Mouse (Mus musculus) c-Kit-negative CD71-positive TER-119-positive erythroid progenitor cells, embryonic 14.5 days (primary cell): ENCODE results near the gene Fignl1.

ENCODE experiments used
- DNase-seq: peaks from one replicate; pipeline ENCODE4 v3.0.0-alpha.2; 2013; ENCODE audit warnings: low read depth, low spot score

Fignl1 gene

GRCm38 (mm10) chr11:11832755-11833084, 24.0 kb upstream of the Fignl1 start:
- DNase-seq, result no peak

GRCm38 (mm10) chr11:11831940-11832754, 23.4 kb upstream of the Fignl1 start:
- DNase-seq, result no peak

DNA sequence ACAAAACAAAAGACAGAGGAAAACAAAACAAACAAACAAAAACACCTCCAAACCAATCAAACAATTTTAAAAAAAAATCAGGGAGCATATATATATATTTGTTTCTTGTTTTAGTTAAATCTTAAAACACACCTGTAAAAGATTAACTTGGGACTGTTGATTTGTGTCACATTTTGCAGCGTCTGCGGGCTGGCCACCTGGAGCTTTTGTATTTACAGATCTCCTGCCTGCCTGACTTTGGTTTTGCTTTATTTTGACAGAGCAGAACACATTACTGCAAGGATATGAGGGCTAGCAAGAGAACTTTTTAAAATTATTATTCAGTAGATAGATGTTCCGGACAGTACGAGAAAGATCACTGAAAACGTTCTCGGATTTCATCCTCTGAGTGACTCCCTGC, 22.8 kb upstream of the Fignl1 start:
- no peak for DNase-seq

DNA sequence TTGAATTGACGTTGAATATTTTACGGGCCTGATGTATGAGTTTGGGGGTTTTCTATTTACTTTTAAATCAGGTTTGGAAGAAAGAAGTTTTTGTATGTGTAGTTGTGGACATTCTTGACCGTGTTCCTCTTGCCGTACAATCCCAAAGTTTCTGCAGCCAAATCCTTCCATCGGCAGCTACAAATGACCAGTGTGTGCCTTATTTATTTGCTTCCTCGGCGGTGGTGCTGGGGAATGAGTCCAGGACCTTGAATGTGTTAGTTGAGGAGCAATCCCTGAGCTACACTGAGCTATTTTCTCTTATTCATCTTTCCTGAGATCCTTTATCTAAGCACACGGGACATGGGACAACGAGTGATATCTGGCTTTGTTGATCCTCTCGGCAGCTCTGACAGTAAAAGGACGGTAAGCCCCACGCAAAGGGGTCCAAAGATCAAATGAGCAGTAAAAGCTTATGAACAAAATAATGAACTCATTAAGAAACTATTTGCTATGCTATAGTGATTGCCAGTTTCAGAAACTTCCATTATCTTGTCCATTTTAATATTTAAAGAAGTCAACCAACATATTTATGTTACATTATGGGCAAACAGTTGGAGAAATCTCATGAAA, 22.2 kb upstream of the Fignl1 start:
- no peak for DNase-seq

DNA sequence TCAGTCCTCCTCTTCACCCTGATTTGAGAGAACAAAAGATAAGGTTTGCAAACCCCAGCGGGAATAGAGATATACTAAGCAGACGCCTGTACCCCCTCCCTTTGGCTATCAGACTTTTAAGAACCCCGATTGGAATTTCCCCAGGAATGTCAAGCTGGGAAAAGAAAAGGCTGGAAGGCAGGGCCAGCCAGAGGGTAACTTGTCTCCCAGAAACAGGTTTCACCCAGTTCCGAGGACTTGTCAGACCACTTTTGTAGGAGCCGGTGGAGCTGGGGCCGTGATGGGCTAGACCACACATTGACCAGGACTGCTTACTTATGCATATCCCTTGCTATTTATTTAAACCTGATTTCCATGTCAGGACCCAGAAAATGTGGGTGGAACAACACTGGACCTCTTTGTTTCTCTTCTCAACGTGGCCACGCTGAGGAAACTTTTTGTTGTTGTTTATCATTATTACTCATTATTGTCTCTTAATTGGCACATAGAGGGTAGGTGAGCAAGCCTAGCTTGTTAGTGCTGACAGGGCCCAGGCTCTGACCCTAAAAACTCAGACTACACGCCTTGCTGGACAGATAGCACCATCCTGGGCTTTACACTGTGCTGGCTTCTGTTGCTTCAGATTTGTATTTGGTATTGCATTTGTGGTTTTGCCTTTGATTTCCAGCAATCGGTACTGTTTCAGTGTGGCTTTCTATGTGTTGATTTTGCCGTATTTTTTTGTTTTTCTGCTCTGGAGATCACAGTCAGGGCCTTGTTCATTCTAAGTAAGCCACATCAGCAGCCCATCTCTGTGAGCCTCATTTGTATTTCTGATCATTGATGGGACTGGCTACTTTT, 20.6 kb upstream of the Fignl1 start:
- no peak for DNase-seq

DNA sequence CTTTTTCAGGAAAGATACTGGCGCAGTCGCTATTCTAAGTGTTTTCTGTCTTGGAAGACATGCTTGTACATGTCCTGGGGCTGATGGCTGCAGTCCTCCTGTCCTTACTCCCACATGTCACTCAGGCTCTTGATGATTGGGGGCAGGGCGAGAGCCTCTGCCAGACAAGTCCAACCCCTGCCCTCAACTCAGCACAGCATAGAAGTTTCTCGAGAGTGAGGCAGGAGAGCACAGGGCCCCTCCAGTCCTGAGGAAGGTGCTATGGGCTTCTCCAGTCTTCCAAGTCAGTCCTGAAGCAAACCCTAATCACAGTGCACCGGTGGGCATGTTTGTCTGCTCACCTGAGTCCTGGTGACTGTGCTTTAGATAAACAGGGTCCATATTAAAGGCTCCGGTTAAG, 20.0 kb upstream of the Fignl1 start:
- DNase-seq, result no peak

GRCm38 (mm10) chr11:11828251-11828650, 19.5 kb upstream of the Fignl1 start:
- no peak for DNase-seq

- DNase-seq, result no peak
These were observed 17.7 kb upstream of the Fignl1 start for GRCm38 (mm10) chr11:11826475-11826874.

GRCm38 (mm10) chr11:11825670-11826069, 16.9 kb upstream of the Fignl1 start:
- DNase-seq, result no peak

- DNase-seq, result no peak
These were observed 16.3 kb upstream of the Fignl1 start for GRCm38 (mm10) chr11:11824970-11825635.

DNA sequence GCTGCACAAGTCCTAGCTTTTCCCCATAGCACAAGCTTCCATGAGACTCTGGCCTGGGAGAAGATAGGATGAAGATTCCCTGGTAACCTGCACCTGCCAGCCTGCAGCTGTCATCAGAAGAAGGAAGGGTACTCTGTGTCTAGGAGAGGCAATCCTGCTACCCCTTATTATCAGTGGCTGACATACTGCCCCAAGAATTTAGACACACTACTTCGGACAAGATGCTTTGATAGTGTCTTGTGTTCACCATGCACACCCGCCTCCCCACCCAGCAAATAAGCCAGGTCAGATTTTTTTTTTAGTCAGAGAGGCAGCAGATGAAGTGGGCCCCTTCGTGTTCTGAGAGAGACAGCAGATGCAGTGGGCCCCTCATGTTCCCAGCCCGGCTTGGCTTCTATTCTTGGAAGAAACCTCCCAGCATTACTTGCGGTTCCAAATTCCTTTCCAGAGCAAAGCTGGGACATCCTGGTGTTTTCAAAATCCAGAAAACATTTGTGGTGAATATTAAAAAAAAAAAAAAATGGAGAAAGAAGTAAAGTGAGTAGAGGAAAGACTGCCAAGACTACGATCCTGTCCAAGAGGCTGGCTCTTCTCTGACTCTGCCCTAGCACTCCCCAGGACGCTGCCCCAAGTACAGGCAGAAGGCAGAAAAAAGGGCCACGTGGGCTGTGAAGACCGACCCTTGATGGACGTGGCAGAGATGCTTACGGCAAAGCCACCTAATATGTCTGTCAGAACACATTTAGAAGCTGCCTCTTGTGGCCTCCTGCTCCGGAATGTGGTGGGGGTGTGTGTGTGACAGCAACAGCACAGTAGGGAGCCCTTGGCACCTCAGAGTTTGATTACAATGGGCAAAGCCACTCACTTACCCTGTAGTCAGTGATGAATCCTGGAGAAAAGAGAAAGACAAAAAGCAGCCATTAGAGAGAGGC, 15.5 kb upstream of the Fignl1 start:
- no peak for DNase-seq

DNA sequence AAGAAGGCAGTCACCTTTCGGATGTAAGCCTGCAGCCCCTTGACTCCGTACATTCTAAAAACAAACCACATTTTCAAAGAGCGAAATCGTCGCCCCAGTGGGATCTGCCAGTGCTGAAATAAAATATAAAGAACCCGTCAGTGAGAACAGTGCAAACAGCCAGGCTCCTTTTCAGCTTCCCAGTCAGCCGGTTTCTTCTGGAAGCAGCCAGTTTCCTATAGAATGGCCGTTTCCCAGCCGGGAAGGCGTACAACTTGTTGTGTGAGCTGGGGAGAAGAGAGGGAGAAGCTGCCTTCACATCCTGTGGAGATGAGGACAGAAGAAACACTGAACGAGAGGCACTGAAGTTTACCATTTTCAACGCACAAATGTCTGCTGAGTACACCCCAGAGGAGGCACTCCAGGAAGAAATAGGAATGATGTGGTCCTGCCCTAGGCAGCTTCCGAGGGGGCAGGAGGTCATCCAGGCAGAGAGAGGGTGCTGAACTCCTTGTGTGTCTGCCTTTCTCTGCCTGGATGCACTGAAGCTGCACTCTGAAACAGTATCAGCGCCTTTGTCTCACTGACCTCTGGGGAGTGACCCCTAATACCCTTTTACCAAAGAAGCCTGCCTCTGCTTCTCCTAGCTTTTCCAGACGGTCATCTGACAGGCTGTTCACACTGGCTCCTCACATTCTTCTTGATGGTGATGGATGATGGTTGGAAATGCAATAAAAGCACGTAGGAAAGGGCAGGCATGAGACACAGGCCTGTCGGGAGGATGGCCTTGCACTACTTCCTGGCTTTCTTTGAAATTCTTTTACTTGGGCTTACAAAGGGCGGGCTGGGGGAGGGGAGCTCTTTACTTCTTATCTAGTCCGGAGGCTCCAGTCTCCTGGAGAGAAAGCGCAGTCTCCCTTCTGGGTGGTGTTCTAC, 13.7 kb upstream of the Fignl1 start:
- no peak for DNase-seq

DNA sequence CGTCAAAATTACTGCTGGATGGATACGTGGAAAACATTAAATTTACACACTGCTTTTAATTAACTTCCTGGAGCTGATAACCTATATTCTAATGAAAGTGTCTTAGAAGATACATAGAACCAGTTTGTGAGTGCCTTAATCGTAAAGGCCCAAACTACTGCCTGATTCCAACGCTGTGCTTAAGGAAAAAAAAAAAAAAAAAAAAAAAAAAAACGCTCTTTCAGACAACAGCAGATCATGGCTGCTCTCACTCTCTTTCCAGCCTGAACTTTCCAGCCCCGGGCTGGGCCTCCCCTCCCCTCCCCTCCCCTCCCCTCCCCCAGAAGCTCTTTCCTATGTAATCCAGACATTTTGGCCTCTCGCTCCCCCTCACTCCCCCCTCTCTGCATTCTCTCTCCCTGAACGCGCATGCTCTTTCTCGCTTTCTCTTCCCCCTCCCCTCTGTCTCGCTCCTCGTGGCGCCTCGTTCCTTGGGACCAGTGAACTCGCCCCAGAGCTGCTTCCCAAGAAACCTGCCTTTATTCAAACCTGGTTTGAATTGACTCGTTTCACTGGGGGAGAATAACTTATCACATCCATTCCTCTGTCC, 12.7 kb upstream of the Fignl1 start:
- DNase-seq, result no peak

- DNase-seq, result no peak
These were observed 12.0 kb upstream of the Fignl1 start for GRCm38 (mm10) chr11:11820737-11821136.

GRCm38 (mm10) chr11:11820251-11820650, 11.5 kb upstream of the Fignl1 start:
- DNase-seq, result peak; percentile 95

DNA sequence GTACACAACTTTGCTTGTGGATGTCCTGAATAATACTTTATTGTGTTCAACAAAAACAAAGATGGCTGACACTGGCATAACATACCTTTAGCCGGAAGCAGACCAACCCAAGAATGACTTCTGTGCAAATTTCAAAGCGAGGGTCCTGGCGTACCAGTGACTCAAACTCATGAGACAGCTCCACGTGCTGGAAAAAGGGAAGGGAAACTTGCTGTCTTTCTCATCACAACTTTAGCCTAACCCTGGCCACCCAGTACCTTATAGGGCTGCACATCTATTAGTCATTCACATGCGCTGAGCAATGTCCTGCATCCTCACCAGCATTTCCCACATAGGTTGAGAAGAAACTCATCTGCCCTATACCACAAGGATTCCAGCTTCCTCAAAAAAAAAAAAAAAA, 10.4 kb upstream of the Fignl1 start:
- no peak for DNase-seq

DNA sequence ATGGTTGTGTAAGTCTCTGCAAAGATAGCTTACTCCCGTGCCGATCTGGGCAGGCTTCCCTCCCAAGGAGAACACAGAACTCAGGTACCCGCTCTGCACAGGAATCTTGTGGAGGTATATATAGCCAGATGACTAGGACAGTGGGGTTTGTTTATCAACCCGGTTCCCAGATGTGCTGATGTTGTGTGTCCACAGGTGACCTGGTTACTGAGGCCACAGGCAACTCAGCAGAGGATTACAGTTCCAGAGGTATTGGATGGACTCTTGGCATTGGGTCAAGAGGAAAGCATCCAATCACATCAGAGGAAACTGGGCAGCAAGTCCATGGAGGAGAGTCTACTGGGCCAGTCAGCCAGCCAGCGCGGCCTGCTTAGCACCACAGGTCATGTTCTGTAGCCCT, 10.0 kb upstream of the Fignl1 start:
- no peak for DNase-seq

GRCm38 (mm10) chr11:11815737-11816136, 7.0 kb upstream of the Fignl1 start:
- peak; percentile 68 for DNase-seq

DNA sequence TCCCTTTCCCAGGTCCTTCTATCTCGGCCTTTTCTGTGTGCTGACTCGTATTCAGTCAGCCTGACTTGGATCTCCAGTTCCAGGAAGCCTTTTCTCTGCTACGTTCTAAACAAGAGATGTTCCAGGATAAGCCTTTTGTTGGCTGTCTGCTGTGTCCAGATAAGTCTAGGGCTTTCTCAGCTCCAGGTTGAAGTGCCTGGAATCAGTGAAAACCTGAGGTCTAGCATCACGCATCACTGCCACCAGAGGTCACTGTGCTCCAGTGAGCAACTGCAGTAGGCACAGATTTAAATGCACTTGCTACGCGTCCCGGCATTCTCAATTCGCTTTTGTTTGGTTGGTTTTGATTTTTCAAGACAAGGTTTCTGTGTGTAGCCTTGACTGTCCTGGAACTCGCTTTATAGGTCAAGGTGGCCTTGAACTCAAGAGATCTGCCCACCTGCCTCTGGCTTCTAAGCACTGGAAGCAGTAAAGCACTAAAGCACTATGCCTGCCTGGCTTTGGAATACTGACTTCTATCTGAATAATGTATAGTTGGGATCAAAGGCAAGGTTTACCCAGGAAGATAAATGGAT, 3.2 kb upstream of the Fignl1 start:
- peak; percentile 88 for DNase-seq
